Mouse (Mus musculus): ENCODE results near the gene Arid3c.

- TF ChIP-seq CTCF (IDR thresholded peaks at IDR 0.05; ENCODE audit: extremely low read depth, insufficient read depth, insufficient read length, insufficient replicate concordance) (no peak), POLR2A (IDR thresholded peaks at IDR 0.05; ENCODE audit: low read depth, low read length) (no peak)
Observed at GRCm38 (mm10) chr4:41704651-41705050, 26.3 kb downstream of the Arid3c start.

Data from spleen, adult 2 months (tissue).